Mouse (Mus musculus): ENCODE measurements around the gene Fbln1. TPM values are rescaled to one million over a fixed set of nuclear protein-coding genes. Genes with fewer than 3 reads are reported as not detected.

The Fbln1 gene
- polyA plus RNA-seq, 1 experiment: 10.9 TPM

DNA sequence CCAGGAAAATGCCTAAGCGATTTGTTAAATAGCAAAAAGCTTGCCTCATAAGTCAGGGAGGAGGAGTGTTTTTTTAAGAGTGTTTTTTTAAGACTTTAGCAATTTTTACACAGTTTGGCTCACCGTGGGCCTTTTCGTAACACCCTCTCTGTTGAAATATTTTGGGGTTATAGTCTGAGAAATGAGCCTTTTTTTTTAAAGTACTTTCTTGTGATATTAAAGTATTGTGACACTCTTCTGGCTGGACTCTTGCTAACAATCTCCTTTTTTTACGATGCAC, 26.4 kb downstream of the Fbln1 start:
- Histone ChIP-seq H3K27ac (ENCODE audit: insufficient read depth, low read length) (no peak overlapping the region), H3K4me3 (ENCODE audit: insufficient read depth, low read length) (no peak overlapping the region), H3K4me1 (ENCODE audit: control insufficient read depth, insufficient read depth, low read length) (no peaks in the 10 kb centered on the region)
- TF ChIP-seq CTCF (IDR thresholded peaks at IDR 0.05; ENCODE audit: extremely low read depth, insufficient read depth, low read length) (no peak), POLR2A (IDR thresholded peaks at IDR 0.05; ENCODE audit: extremely low read depth, insufficient read depth, low read length) (no peak)

GRCm38 (mm10) chr15:85232543-85233250, 26.9 kb downstream of the Fbln1 start:
- H3K4me1 ChIP-seq (ENCODE audit: control insufficient read depth, insufficient read depth, low read length): no peaks in the 10 kb centered on the region
- no peak overlapping the region for H3K27ac ChIP-seq (ENCODE audit: insufficient read depth, low read length)
- H3K4me3 ChIP-seq (ENCODE audit: insufficient read depth, low read length): no peak overlapping the region
- no peak for TF ChIP-seq POLR2A (IDR thresholded peaks at IDR 0.05; ENCODE audit: extremely low read depth, insufficient read depth, low read length)

DNA sequence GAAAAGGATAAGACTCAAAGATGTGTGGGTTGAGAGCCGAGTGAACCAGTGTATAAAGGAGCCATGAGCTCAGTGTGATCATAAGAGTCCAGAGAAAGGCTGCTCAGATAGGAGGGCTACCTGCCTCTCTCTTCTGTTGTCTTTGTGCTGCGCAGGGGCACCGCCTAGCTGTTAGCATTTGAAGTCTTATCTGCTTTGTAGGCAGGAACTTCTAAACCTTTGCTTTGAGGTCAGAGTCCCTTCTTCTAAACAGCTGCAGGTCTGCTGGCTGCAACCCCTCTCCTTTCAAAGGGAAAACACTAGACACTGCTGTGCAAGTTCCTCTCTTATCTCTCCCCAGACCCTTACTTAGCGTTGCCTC, 27.5 kb downstream of the Fbln1 start:
- Histone ChIP-seq H3K27ac (ENCODE audit: insufficient read depth, low read length) (no peak overlapping the region), H3K4me1 (ENCODE audit: control insufficient read depth, insufficient read depth, low read length) (no peaks in the 10 kb centered on the region), H3K4me3 (ENCODE audit: insufficient read depth, low read length) (no peak overlapping the region)
- TF ChIP-seq CTCF (IDR thresholded peaks at IDR 0.05; ENCODE audit: extremely low read depth, insufficient read depth, low read length) (no peak), POLR2A (IDR thresholded peaks at IDR 0.05; ENCODE audit: extremely low read depth, insufficient read depth, low read length) (no peak)

DNA sequence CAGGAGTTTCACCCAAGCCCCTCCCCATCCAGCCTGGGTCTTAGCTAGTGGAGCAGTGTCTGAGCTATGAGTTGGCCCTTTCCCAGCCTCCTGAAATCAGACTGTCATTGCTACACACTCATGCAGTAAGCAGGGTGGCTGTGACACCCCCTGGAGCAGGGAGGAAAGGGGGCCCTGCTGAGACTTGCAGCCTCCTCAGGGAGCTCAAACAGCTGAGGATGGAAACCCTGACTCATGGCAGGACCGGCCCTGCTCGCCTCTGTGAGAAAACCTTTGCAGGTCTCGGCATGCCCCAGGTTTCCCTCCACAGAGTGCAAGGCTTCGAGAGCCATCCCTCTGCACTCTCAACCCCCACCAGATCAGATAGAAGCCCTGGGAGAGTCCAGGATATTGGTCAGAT, 27.9 kb downstream of the Fbln1 start:
- no peaks in the 10 kb centered on the region for H3K4me1 ChIP-seq (ENCODE audit: control insufficient read depth, insufficient read depth, low read length)
- no peak overlapping the region for H3K4me3 ChIP-seq (ENCODE audit: insufficient read depth, low read length)
- no peak for TF ChIP-seq CTCF (IDR thresholded peaks at IDR 0.05; ENCODE audit: extremely low read depth, insufficient read depth, low read length)
- no peak for TF ChIP-seq POLR2A (IDR thresholded peaks at IDR 0.05; ENCODE audit: extremely low read depth, insufficient read depth, low read length)
- H3K27ac ChIP-seq (ENCODE audit: insufficient read depth, low read length): no peak overlapping the region

- H3K4me1 ChIP-seq (ENCODE audit: control insufficient read depth, insufficient read depth, low read length): no peaks in the 10 kb centered on the region
- no peak overlapping the region for H3K27ac ChIP-seq (ENCODE audit: insufficient read depth, low read length)
- TF ChIP-seq CTCF (IDR thresholded peaks at IDR 0.05; ENCODE audit: extremely low read depth, insufficient read depth, low read length) (no peak), POLR2A (IDR thresholded peaks at IDR 0.05; ENCODE audit: extremely low read depth, insufficient read depth, low read length) (no peak)
- H3K4me3 ChIP-seq (ENCODE audit: insufficient read depth, low read length): no peak overlapping the region
Measured at GRCm38 (mm10) chr15:85238821-85239745, 33.3 kb downstream of the Fbln1 start.

- TF ChIP-seq CTCF (IDR thresholded peaks at IDR 0.05; ENCODE audit: extremely low read depth, insufficient read depth, low read length): no peak
- no peak for TF ChIP-seq POLR2A (IDR thresholded peaks at IDR 0.05; ENCODE audit: extremely low read depth, insufficient read depth, low read length)
- Histone ChIP-seq H3K27ac (ENCODE audit: insufficient read depth, low read length) (no peak overlapping the region), H3K4me3 (ENCODE audit: insufficient read depth, low read length) (no peak overlapping the region), H3K4me1 (ENCODE audit: control insufficient read depth, insufficient read depth, low read length) (no peaks in the 10 kb centered on the region)
Measured at GRCm38 (mm10) chr15:85240086-85240485, 34.3 kb downstream of the Fbln1 start.

DNA sequence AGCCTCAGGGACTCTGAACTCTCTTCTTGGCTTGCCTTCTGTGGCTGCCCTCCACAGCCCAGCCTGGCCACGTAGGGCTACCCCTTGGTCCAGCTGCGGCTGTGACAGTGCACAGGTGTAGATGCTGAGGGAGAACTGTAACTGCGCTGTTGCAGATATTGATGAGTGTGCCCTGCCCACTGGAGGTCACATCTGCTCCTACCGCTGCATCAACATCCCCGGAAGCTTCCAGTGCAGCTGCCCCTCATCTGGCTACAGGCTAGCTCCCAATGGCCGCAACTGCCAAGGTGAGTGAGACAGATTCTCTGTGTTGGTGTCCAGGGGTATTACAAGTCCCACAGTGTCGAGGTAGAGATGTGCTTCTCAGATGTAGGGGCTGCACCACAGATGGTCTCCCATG, 36.1 kb downstream of the Fbln1 start:
- TF ChIP-seq CTCF (IDR thresholded peaks at IDR 0.05; ENCODE audit: extremely low read depth, insufficient read depth, low read length) (no peak), POLR2A (IDR thresholded peaks at IDR 0.05; ENCODE audit: extremely low read depth, insufficient read depth, low read length) (no peak)

GRCm38 (mm10) chr15:85244414-85245161, 38.8 kb downstream of the Fbln1 start:
- no peaks in the 10 kb centered on the region for H3K4me1 ChIP-seq (ENCODE audit: control insufficient read depth, insufficient read depth, low read length)
- no peak overlapping the region for H3K4me3 ChIP-seq (ENCODE audit: insufficient read depth, low read length)
- TF ChIP-seq CTCF (IDR thresholded peaks at IDR 0.05; ENCODE audit: extremely low read depth, insufficient read depth, low read length): no peak
- no peak for TF ChIP-seq POLR2A (IDR thresholded peaks at IDR 0.05; ENCODE audit: extremely low read depth, insufficient read depth, low read length)
- H3K27ac ChIP-seq (ENCODE audit: insufficient read depth, low read length): no peak overlapping the region

More for the DNA sequence above, 36.1 kb downstream of the Fbln1 start:
- H3K4me3 ChIP-seq (ENCODE audit: insufficient read depth, low read length): no peak overlapping the region
- H3K4me1 ChIP-seq (ENCODE audit: control insufficient read depth, insufficient read depth, low read length): no peaks in the 10 kb centered on the region
- H3K27ac ChIP-seq (ENCODE audit: insufficient read depth, low read length): no peak overlapping the region

DNA sequence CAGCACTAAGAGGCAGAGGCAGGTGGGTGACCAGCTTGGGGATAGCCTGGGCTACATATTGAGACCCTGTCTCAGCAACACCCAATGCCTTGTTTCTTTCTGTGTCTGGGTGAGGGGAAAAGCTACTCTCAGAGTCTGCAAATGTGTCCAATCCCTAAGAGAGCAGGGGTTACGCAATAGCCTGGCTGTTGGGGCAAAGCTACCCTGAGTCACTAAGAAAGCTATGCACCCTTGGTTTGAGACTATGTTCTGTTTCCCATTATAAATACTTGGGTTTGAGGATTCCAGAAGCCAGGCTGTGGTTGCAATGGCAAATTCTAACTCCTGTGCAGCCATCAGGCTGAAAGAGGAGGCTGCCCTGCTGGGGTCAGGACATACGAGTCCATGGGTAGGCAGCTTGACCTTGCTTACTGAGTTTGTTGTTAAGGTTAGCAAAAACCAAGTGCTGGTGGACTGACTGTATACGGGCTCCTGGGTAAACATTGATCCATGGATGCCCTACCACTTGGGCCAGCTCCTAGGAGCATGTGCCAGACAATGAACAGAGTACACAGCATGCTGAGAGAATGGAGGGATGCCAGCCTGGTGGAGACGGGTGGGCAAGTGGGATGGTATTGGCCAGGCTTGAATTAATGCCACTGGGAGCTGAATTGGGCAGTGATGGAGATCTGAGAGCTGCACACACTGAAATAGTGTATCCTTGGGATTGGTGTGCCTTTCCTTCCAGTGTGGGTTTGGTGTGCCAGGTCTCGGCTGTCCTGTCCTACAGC, 39.7 kb downstream of the Fbln1 start:
- TF ChIP-seq CTCF (IDR thresholded peaks at IDR 0.05; ENCODE audit: extremely low read depth, insufficient read depth, low read length) (no peak), POLR2A (IDR thresholded peaks at IDR 0.05; ENCODE audit: extremely low read depth, insufficient read depth, low read length) (no peak)
- Histone ChIP-seq H3K4me1 (ENCODE audit: control insufficient read depth, insufficient read depth, low read length) (no peaks in the 10 kb centered on the region), H3K4me3 (ENCODE audit: insufficient read depth, low read length) (no peak overlapping the region), H3K27ac (ENCODE audit: insufficient read depth, low read length) (no peak overlapping the region)

Measured in cortical plate, adult 2 months (tissue).